Mouse (Mus musculus): Measurements from ENCODE around the gene Pbdc1. TPM values are rescaled to one million over a fixed set of nuclear protein-coding genes. Genes with fewer than 3 reads are reported as not detected.

The Pbdc1 gene
- 10 to 100 TPM; 36.5 to 43.0 TPM for total RNA-seq (2023)

GRCm38 (mm10) chrX:105079615-105080092 is at the start of gene Pbdc1:
Pbdc1 (plus strand) TSS chrX:105079756.

GRCm38 (mm10) chrX:105120275-105121226 is 41.0 kb downstream of the Pbdc1 start, which contains the start of gene Magee1:
Magee1 (plus strand) TSS chrX:105120378.

Other genes starting within 250 kb of the Pbdc1 start
- not detected for gene Magee2, start 222.5 kb upstream of the Pbdc1 start, total RNA-seq (2023)
- 1 to 10 TPM; 4.5 to 6.6 TPM for gene Magee1, start 40.6 kb downstream of the Pbdc1 start, total RNA-seq (2023)